Mouse (Mus musculus): ENCODE measurements around the gene S1pr5. TPM values are rescaled to one million over a fixed set of nuclear protein-coding genes. Genes with fewer than 3 reads are reported as not detected.

Gene S1pr5
- total and polyA plus RNA-seq, 3 experiments, result 0.04 to 0.08 TPM; not detected in 1

DNA sequence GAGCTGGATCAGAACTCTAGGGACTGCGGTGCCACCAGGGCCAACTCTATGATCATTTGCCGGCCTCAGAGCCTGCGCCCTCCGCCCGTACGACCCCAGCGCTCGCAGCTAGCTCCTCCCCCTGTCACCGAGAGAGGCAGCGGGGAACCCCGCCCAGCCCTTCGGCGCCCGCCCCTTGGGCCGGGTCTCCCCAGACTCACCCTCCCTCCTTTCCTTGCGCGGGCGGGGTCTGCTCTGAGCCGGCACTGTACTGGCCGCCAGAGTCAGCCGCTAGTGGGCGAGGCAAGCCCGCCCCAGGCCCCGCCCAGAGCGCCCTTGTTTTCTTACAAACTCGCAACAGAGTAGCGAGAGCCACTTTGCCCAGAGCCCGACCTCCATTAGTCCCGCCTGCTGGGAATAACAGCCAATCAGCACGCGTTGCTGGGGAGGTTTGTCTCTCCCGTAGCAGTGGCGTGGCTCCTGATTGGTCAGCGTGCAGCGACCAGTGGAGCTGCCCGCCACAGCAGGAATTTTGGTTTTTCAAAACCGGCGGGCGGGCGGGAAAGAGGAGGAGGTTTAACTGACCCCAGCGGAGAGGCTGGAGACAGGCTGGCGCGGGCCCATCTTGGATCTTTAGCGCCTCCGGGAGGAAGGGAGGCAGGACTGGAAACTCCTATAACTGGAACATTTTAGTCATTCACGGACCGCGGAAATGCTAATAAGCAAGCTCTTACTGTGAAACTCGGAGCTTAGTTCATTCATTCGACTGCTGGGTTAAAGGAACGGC is 43.0 kb upstream of the S1pr5 start, which contains the start of gene Cdkn2d:
Gene Cdkn2d (minus strand): TSS at position 386 of the 766 bp plus-strand sequence.
- H3K27ac ChIP-seq (ENCODE audit: control insufficient read depth, low read depth, low read length), result peak within 1 kb of the TSS; percentile 92

DNA sequence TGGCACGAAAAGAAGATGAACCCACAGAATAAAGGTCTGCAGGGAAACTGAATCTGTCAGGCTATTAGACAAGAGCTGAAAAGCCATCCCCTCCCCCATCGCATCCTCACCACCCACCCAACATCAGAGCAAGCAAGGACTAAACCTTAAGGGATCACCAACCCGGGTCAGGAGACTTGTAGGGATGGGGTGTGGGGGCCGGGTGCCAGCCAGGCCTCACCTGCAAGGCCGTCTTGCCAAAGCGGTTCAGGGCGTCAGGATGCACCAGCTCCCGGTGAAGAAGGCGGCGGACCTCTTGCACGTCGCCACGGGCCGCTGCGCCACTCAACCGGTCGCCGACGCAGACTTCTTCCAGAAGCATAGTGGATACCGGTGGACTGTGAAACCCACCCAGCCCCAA is 42.3 kb upstream of the S1pr5 start:
- H3K9me3 ChIP-seq (replicated peaks; ENCODE audit: insufficient read depth, low read length), result no peaks in the 10 kb centered on the region

More for the DNA sequence above, 43.0 kb upstream of the S1pr5 start, which contains the start of gene Cdkn2d:
- Histone ChIP-seq H3K9ac (ENCODE audit: control insufficient read depth, low read depth, low read length, poor library complexity, severe bottlenecking) (peak within 1 kb of the TSS; percentile 81), H3K36me3 (ENCODE audit: control insufficient read depth in 1 of 2, insufficient read depth in 2 of 2, low read length in 2 of 2) (peaks cover 0 to 35% of the 10 kb centered on the region in 2 experiments; a peak in 3 of 4 replicates), H3K4me3 (ENCODE audit: control insufficient read depth in 1 of 2, insufficient read depth in 1 of 2, low read depth in 2 of 2, low read length in 2 of 2) (peak within 1 kb of the TSS; percentile 75 to 76), H3K9me3 (replicated peaks; ENCODE audit: insufficient read depth, low read length) (no peaks in the 10 kb centered on the region), H3K79me2 (ENCODE audit: control insufficient read depth, insufficient read depth, low read length, poor library complexity) (peaks cover 40% of the 10 kb centered on the region), H3K4me1 (ENCODE audit: control insufficient read depth in 1 of 2, insufficient read depth in 2 of 2, low read length in 2 of 2) (peaks cover 26 to 27% of the 10 kb centered on the region in 2 experiments), H3K27me3 (ENCODE audit: control insufficient read depth in 1 of 2, insufficient read depth in 2 of 2, low read length in 2 of 2) (peaks cover 0 to 3% of the 10 kb centered on the region in 2 experiments; a peak in 1 of 4 replicates)
- peak in 1 of 2 experiments; percentile 98; a peak in 2 of 4 replicates for TF ChIP-seq POLR2A (IDR thresholded peaks at IDR 0.05; ENCODE audit: control insufficient read depth in 1 of 2, insufficient read depth in 1 of 2, low read depth in 1 of 2, low read length in 2 of 2, poor library complexity in 1 of 2)
- no peak for TF ChIP-seq ETS1 (IDR thresholded peaks at IDR 0.05; ENCODE audit: low read depth, low read length)
- TF ChIP-seq TAL1 (IDR thresholded peaks at IDR 0.05; ENCODE audit: low read length), result no peak
- 0 out of 2 replicates have a peak, but pooled peaks have one; percentile 16 for TF ChIP-seq UBTF (IDR thresholded peaks at IDR 0.05; ENCODE audit: borderline replicate concordance, insufficient read depth, low read depth, low read length)
- no peak for TF ChIP-seq CTCF (IDR thresholded peaks at IDR 0.05 in 2 of 3, conservative IDR thresholded peaks at IDR 0.05 in 1 of 3; ENCODE audit: control insufficient read depth in 1 of 3, insufficient read depth in 1 of 3, low read depth in 2 of 3, low read length in 3 of 3, poor library complexity in 1 of 3, severe bottlenecking in 1 of 3)
- TF ChIP-seq TBP (IDR thresholded peaks at IDR 0.05; ENCODE audit: low read depth, low read length), result peak; percentile 92
- no peak for TF ChIP-seq MAZ (IDR thresholded peaks at IDR 0.05; ENCODE audit: low read depth, low read length)
- TF ChIP-seq POLR2AphosphoS5 (IDR thresholded peaks at IDR 0.05; ENCODE audit: borderline replicate concordance, low read depth, low read length), result peak; percentile 96; the same call in 1 of the 2 replicates
- DNase-seq (ENCODE audit: low read depth, low spot score), result peak; percentile 100

More for the DNA sequence above, 42.3 kb upstream of the S1pr5 start:
- Histone ChIP-seq H3K4me1 (ENCODE audit: control insufficient read depth in 1 of 2, insufficient read depth in 2 of 2, low read length in 2 of 2) (peaks cover 26 to 28% of the 10 kb centered on the region in 2 experiments), H3K4me3 (ENCODE audit: control insufficient read depth in 1 of 2, insufficient read depth in 1 of 2, low read depth in 2 of 2, low read length in 2 of 2) (peak overlapping the region; percentile 75 to 76), H3K79me2 (ENCODE audit: control insufficient read depth, insufficient read depth, low read length, poor library complexity) (peaks cover 45% of the 10 kb centered on the region), H3K36me3 (ENCODE audit: control insufficient read depth in 1 of 2, insufficient read depth in 2 of 2, low read length in 2 of 2) (peaks cover under 1 to 37% of the 10 kb centered on the region in 2 experiments; a peak in 3 of 4 replicates), H3K9ac (ENCODE audit: control insufficient read depth, low read depth, low read length, poor library complexity, severe bottlenecking) (peak overlapping the region; percentile 75), H3K27ac (ENCODE audit: control insufficient read depth, low read depth, low read length) (peak overlapping the region; percentile 62), H3K27me3 (ENCODE audit: control insufficient read depth in 1 of 2, insufficient read depth in 2 of 2, low read length in 2 of 2) (no peaks in the 10 kb centered on the region)
- DNase-seq (ENCODE audit: low read depth, low spot score), result no peak
- TF ChIP-seq ZC3H11A (IDR thresholded peaks at IDR 0.05; ENCODE audit: low read depth, low read length) (no peak), ZMIZ1 (IDR thresholded peaks at IDR 0.05; ENCODE audit: low read depth, low read length) (no peak), NELFE (IDR thresholded peaks at IDR 0.05; ENCODE audit: low read depth, low read length) (no peak), RAD21 (IDR thresholded peaks at IDR 0.05; ENCODE audit: low read depth, low read length) (no peak), TBP (IDR thresholded peaks at IDR 0.05; ENCODE audit: low read depth, low read length) (0 out of 2 replicates have a peak, but pooled peaks have one; percentile 8), MAZ (IDR thresholded peaks at IDR 0.05; ENCODE audit: low read depth, low read length) (no peak), UBTF (IDR thresholded peaks at IDR 0.05; ENCODE audit: borderline replicate concordance, insufficient read depth, low read depth, low read length) (peak; percentile 90; the same call in 1 of the 2 replicates), SMC3 (IDR thresholded peaks at IDR 0.05; ENCODE audit: low read depth, low read length) (no peak), POLR2A (IDR thresholded peaks at IDR 0.05; ENCODE audit: control insufficient read depth in 1 of 2, insufficient read depth in 1 of 2, low read depth in 1 of 2, low read length in 2 of 2, poor library complexity in 1 of 2) (no peak), MEF2A (IDR thresholded peaks at IDR 0.05; ENCODE audit: extremely low read depth, insufficient replicate concordance, low read depth, low read length, poor library complexity, severe bottlenecking) (no peak)

Measured in MEL (cell line).